Mouse (Mus musculus) macrophage (primary cell): ENCODE data around the gene Nrf1. TPM values are rescaled to one million over a fixed set of nuclear protein-coding genes. Genes with fewer than 3 reads are reported as not detected.

Source experiments
- H3K27ac ChIP-seq: fragments of 350-480 bp; formaldehyde crosslinking; 2 replicates; pipeline ENCODE4 v1.9.0; 2021
- H3K36me3 ChIP-seq: fragments of 350-480 bp; formaldehyde crosslinking; 2 replicates; pipeline ENCODE4 v1.9.0; 2021; ENCODE audit errors: inconsistent target
- H3K4me3 ChIP-seq: fragments of 350-480 bp; formaldehyde crosslinking; 2 replicates; pipeline ENCODE4 v1.9.0; 2021; ENCODE audit errors: inconsistent target
- H3K79me2 ChIP-seq: fragments of 350-480 bp; formaldehyde crosslinking; 2 replicates; pipeline ENCODE4 v1.9.0; 2021; ENCODE audit errors: inconsistent target
- WGBS: methylation state at CpG from one replicate; pipeline ENCODE4 v1.1.7; 2026; ENCODE audit warnings: inconsistent platforms; ENCODE audit not compliant: missing documents; 5-methylcytosine and 5-hydroxymethylcytosine counted together
- polyA plus RNA-seq: library from polyadenylated mRNA; stranded (reverse); fragments of 250-400 nt; gene quantifications from 3 replicates; pipeline ENCODE4 v1.2.4, GENCODE M21; 2018; ENCODE audit warnings: inconsistent platforms
- total RNA-seq, 78 experiments: library from RNA; depleted of rRNA; stranded (reverse); fragments of 250-400 nt; gene quantifications; 1 replicate in 9 of 78; 2 replicates in 24 of 78; 3 replicates in 43 of 78; 4 replicates in 2 of 78; pipeline ENCODE4 v1.2.4; 2018; ENCODE audit warnings: inconsistent platforms in 56 of 78

The Nrf1 gene
- total RNA-seq (2018; cell fraction: chromatin; rRNA removed) = 100 to 1,000 TPM in 1 of 26 experiments, 10 to 100 TPM in 25; 40.9 to 109 (median 69.1) TPM
- 10 to 100 TPM; 11.8 to 19.9 (median 15.1) TPM for total RNA-seq (2018; cell fraction: cytosol; rRNA removed)
- 100 to 1,000 TPM in 1 of 26 experiments, 10 to 100 TPM in 25; 23.2 to 102 (median 40.2) TPM for total RNA-seq (2018; cell fraction: nucleus; rRNA removed)
- 11.2 to 14.6 TPM (median 12.4 TPM) in 3 replicates for polyA plus RNA-seq

DNA sequence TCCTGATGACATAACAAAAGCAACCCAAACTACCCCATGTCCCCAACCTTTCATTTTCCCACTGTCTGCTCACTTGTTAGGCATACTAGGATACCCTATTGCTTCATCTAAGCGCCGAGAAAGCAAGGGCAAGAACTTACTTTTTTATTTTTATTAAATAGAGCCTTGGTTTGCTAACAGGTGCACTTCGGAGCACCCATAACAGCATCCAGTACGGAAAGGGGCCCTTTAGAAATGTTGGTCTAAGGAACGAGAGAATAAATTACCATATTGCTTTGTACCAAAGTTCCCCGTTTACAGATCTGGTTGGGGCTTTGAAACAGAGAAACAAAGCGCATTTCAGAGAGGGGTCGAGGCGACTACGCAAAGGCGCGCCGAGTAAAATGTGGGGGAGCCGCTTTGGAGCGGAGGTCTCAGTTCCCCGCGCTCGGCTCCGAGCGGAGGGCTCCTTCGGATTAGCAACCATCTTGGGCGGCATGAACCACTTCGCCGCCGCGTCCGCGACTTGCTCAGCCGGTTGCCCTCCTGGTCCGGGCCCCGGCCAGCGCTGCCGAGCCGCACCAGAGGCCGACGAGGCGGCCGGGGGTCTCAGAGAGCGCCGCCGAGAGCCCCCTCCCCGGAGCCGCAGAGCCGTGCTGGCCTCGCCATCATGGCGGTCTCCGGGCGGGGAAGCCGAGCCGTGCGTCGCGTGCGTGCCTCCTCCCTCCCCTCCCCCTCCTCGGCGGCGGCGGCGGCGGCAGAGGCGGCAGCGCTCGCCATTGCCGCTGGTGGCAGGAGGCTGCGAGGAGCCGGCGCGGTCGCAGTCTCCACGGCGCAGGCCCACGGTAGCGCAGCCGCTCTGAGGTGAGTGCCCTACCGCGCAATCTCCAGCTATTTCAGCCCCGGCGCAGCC lies at the start of gene Nrf1:
Nrf1 (plus strand) TSS at position 718 of the 892 bp plus-strand sequence.
- Histone ChIP-seq H3K36me3 (no peaks in the 10 kb centered on the region), H3K27ac (peak within 1 kb of the TSS; percentile 78), H3K4me3 (peak within 1 kb of the TSS; percentile 87), H3K79me2 (peaks cover 40% of the 10 kb centered on the region)
- under 1% methylated on average over 60 of the region's 78 CpGs for WGBS

- H3K4me3 ChIP-seq = no peak overlapping the region
- no peaks in the 10 kb centered on the region for H3K79me2 ChIP-seq
- H3K27ac ChIP-seq = no peak overlapping the region
- no peaks in the 10 kb centered on the region for H3K36me3 ChIP-seq
- 91% methylated on average over 9 of the region's 9 CpGs for WGBS
Measured at GRCm38 (mm10) chr6:29998140-29998539, 49.6 kb upstream of the Nrf1 start.

DNA sequence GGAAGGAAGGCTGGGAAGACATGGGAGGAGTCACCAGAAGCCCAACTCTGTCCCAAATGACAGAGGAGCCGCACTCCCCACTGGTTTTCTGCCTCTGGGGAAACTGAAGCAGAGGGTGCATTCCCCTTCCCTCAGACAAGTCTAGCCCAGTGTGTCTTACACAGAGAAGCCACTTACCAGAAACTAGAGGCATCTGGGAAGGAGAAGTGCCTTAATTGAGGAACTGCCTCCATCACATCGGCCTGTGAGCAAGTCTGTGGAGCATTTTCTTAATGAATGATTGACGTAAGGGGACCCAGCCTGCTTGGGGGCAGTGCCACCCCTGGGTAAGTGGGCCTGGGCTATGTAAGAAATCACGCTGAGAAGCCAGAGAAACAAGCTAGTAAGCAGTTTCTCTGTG lies 49.0 kb upstream of the Nrf1 start:
- Histone ChIP-seq H3K4me3 (no peak overlapping the region), H3K36me3 (no peaks in the 10 kb centered on the region), H3K79me2 (no peaks in the 10 kb centered on the region), H3K27ac (no peak overlapping the region)
- 40% methylated on average over 4 of the region's 4 CpGs for WGBS

DNA sequence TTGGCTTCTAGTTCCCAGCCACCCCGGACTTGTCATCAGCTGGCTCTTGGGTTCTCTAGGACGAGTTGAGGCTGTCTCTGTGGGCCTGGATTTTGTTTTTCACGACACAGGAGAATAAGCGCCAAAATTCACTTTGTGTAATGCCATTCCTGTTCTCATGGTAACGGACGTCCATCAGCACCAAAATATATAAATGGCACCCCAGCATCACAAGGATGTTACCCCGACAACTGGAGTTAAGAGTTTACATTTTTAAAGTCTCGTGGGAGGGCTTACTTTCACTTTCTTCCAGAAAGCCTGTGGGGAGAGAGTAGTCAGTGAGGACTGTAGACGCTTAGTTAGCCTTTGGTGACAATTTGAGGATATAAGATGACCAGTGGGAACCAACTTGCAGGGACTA lies 45.2 kb upstream of the Nrf1 start:
- WGBS = 93% methylated on average over 9 of the region's 9 CpGs
- no peaks in the 10 kb centered on the region for H3K36me3 ChIP-seq
- H3K27ac ChIP-seq = no peak overlapping the region
- no peak overlapping the region for H3K4me3 ChIP-seq
- H3K79me2 ChIP-seq = no peaks in the 10 kb centered on the region

- no peaks in the 10 kb centered on the region for H3K36me3 ChIP-seq
- H3K4me3 ChIP-seq = no peak overlapping the region
- H3K79me2 ChIP-seq = no peaks in the 10 kb centered on the region
- no peak overlapping the region for H3K27ac ChIP-seq
- WGBS = 100% methylated on average over 1 of the region's 1 CpGs
Measured at GRCm38 (mm10) chr6:30005851-30006250, 41.9 kb upstream of the Nrf1 start.

DNA sequence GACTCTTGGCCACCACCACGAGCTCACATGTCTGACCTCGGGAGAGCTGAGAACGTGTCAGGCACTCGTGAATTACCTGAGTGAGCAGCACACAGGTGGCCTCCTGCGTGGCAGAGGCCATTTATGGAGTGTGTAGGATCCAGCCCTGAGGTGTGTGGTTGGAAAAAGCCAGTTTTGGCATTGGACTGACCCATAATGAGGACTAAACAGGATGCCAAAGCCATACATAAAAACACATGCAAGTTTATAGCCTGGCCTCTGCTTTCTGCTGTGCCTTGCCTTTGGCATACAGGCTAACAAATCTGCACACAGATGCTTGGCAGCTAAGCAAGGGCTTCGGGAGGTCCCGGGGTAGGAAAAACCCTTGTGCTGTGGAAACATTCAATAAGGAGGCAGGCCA lies 38.6 kb upstream of the Nrf1 start:
- H3K79me2 ChIP-seq = no peaks in the 10 kb centered on the region
- no peak overlapping the region for H3K27ac ChIP-seq
- H3K36me3 ChIP-seq = no peaks in the 10 kb centered on the region
- 91% methylated on average over 7 of the region's 7 CpGs for WGBS
- H3K4me3 ChIP-seq = no peak overlapping the region

GRCm38 (mm10) chr6:30013520-30013919 lies 34.3 kb upstream of the Nrf1 start:
- WGBS = 93% methylated on average over 2 of the region's 2 CpGs
- Histone ChIP-seq H3K4me3 (no peak overlapping the region), H3K27ac (no peak overlapping the region), H3K79me2 (no peaks in the 10 kb centered on the region), H3K36me3 (no peaks in the 10 kb centered on the region)

GRCm38 (mm10) chr6:30014187-30014864 lies 33.5 kb upstream of the Nrf1 start:
- WGBS = 81% methylated on average over 4 of the region's 5 CpGs
- no peak overlapping the region for H3K27ac ChIP-seq
- H3K79me2 ChIP-seq = no peaks in the 10 kb centered on the region
- no peaks in the 10 kb centered on the region for H3K36me3 ChIP-seq
- H3K4me3 ChIP-seq = no peak overlapping the region

- H3K79me2 ChIP-seq = no peaks in the 10 kb centered on the region
- no peak overlapping the region for H3K4me3 ChIP-seq
- no peaks in the 10 kb centered on the region for H3K36me3 ChIP-seq
- no peak overlapping the region for H3K27ac ChIP-seq
- 63% methylated on average over 1 of the region's 1 CpGs for WGBS
Measured at GRCm38 (mm10) chr6:30021241-30021640, 26.5 kb upstream of the Nrf1 start.

GRCm38 (mm10) chr6:30021656-30022055 lies 26.1 kb upstream of the Nrf1 start:
- no peak overlapping the region for H3K27ac ChIP-seq
- no peaks in the 10 kb centered on the region for H3K79me2 ChIP-seq
- WGBS = 95% methylated on average over 5 of the region's 5 CpGs
- H3K4me3 ChIP-seq = no peak overlapping the region
- H3K36me3 ChIP-seq = no peaks in the 10 kb centered on the region

DNA sequence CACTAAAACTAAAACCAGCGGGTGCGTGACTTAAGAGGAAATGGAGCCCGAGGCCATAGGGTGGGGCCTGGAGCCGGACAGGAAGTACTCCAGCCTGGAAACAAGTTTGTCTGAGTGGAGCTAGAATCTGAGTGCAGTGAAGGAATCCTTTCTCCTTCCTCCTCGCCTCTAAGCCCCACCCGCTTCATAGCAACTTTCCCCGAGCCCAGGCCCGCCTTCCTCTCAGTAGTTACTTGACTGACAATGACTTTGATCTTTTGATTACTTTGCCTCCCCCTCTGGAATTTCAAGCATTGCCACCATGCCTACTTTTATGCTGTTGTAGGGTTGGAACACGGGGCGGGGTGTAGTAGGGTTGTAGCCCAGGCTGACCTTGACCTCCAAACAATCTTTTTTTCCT lies 21.0 kb upstream of the Nrf1 start:
- Histone ChIP-seq H3K4me3 (no peak overlapping the region), H3K36me3 (no peaks in the 10 kb centered on the region), H3K79me2 (no peaks in the 10 kb centered on the region), H3K27ac (no peak overlapping the region)
- 45% methylated on average over 10 of the region's 10 CpGs for WGBS

GRCm38 (mm10) chr6:30028358-30028757 lies 19.4 kb upstream of the Nrf1 start:
- Histone ChIP-seq H3K27ac (no peak overlapping the region), H3K4me3 (no peak overlapping the region), H3K36me3 (no peaks in the 10 kb centered on the region), H3K79me2 (no peaks in the 10 kb centered on the region)
- 79% methylated on average over 4 of the region's 4 CpGs for WGBS

- WGBS = 4% methylated on average over 4 of the region's 4 CpGs
- Histone ChIP-seq H3K27ac (no peak overlapping the region), H3K79me2 (no peaks in the 10 kb centered on the region), H3K4me3 (no peak overlapping the region), H3K36me3 (no peaks in the 10 kb centered on the region)
Measured at GRCm38 (mm10) chr6:30035112-30035511, 12.7 kb upstream of the Nrf1 start.

DNA sequence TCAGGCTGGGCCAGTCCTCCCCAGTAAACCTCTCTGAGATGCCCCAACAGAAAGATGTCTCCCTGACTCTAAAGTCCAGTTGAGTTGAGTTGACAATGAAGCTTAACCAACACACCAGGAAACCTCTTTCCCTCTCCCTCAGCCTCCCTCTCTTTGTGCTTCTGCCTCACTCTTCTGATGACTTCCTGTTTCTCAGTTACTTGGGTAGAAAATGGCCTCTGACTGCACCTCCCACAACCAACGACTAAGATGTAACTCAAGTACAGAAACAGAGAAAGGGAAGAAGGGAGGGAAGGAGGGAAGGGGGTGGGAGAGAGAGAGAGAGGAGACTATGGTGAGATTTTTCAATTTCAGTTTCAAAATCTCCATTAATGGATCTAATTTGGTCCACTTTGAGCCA lies 6.3 kb upstream of the Nrf1 start:
- H3K79me2 ChIP-seq = no peaks in the 10 kb centered on the region
- WGBS = 0% methylated on average over 1 of the region's 1 CpGs
- H3K4me3 ChIP-seq = no peak overlapping the region
- H3K36me3 ChIP-seq = no peaks in the 10 kb centered on the region
- no peak overlapping the region for H3K27ac ChIP-seq

GRCm38 (mm10) chr6:30042483-30042882 lies 5.3 kb upstream of the Nrf1 start:
- no peak overlapping the region for H3K27ac ChIP-seq
- WGBS = 28% methylated on average over 3 of the region's 3 CpGs
- H3K36me3 ChIP-seq = no peaks in the 10 kb centered on the region
- H3K4me3 ChIP-seq = no peak overlapping the region
- H3K79me2 ChIP-seq = no peaks in the 10 kb centered on the region
